Mouse (Mus musculus) limb, embryonic 14.5 days (tissue): ENCODE results near the gene Rpl34. TPM values are rescaled to one million over a fixed set of nuclear protein-coding genes. Genes with fewer than 3 reads are reported as not detected.
A peak's percentile ranks its signal among the peaks of the same experiment; 100 is the strongest.

Experiments
- ATAC-seq: fragments of 200-750 bp; cut with Nextera tagmentation; 2 replicates; pipeline ENCODE4 v1.8.0; 2017; ENCODE audit warnings: low read depth, moderate number of reproducible peaks, moderate TSS enrichment; ENCODE audit not compliant: low FRiP score
- DNase-seq: peaks from one replicate; pipeline ENCODE4 v3.0.0-alpha.2; 2015; ENCODE audit warnings: low spot score
- H3K27ac ChIP-seq: fragments of 300-500 bp; sonication (generic); replicated peaks from 2 replicates; pipeline ENCODE4 v1.5.1; 2014; ENCODE audit warnings: low read depth, mild to moderate bottlenecking, low read length, moderate library complexity, mixed read lengths
- H3K27me3 ChIP-seq: fragments of 300-500 bp; sonication (generic); 2 replicates; pipeline ENCODE4 v1.6.1; 2014; ENCODE audit warnings: low read length, mixed read lengths; ENCODE audit not compliant: control insufficient read depth, insufficient read depth
- H3K36me3 ChIP-seq: fragments of 300-500 bp; sonication (generic); 2 replicates; pipeline ENCODE4 v1.6.1; 2014; ENCODE audit warnings: mild to moderate bottlenecking, low read length, moderate library complexity, mixed read lengths; ENCODE audit not compliant: control insufficient read depth, insufficient read depth
- H3K4me1 ChIP-seq: fragments of 300-500 bp; sonication (generic); 2 replicates; pipeline ENCODE4 v1.6.1; 2014; ENCODE audit warnings: antibody characterized with exemption, low read length, mixed read lengths; ENCODE audit not compliant: control insufficient read depth, insufficient read depth
- H3K4me2 ChIP-seq: fragments of 300-500 bp; sonication (generic); replicated peaks from 2 replicates; pipeline ENCODE4 v1.6.1; 2014; ENCODE audit warnings: low read depth, mild to moderate bottlenecking, low read length, moderate library complexity; ENCODE audit not compliant: severe bottlenecking
- H3K4me3 ChIP-seq: fragments of 300-500 bp; sonication (generic); replicated peaks from 2 replicates; pipeline ENCODE4 v1.5.1; 2014; ENCODE audit warnings: low read length
- H3K9ac ChIP-seq: fragments of 300-500 bp; sonication (generic); 2 replicates; pipeline ENCODE4 v1.6.1; 2014; ENCODE audit warnings: mild to moderate bottlenecking, low read depth, low read length, moderate library complexity; ENCODE audit not compliant: severe bottlenecking
- H3K9me3 ChIP-seq: fragments of 300-500 bp; sonication (generic); 2 replicates; pipeline ENCODE4 v1.6.1; 2016; ENCODE audit warnings: low read length; ENCODE audit not compliant: control insufficient read depth
- POLR2A ChIP-seq: fragments of 200-500 bp; IDR thresholded peaks from 2 replicates; pipeline ENCODE4 v1.8.0; 2012; ENCODE audit warnings: inconsistent platforms, mild to moderate bottlenecking, moderate library complexity, borderline replicate concordance; ENCODE audit not compliant: insufficient read depth, insufficient read length; ENCODE audit errors: extremely low read depth
- WGBS: fragments of 180-500 bp; shearing (Covaris S2); extraction: QIAGEN DNeasy Blood & Tissue Kit; methylation state at CpG from one replicate; pipeline ENCODE4 v1.1.7; 2014; 5-methylcytosine and 5-hydroxymethylcytosine counted together
- polyA plus RNA-seq, 2 experiments: library from polyadenylated mRNA; depleted of rRNA in 1 of 2; stranded (reverse) in 1 of 2; unstranded in 1 of 2; fragments of >200 nt; fragmentation: Nextera tagmentation in 1 of 2; extraction: Ambion mirVana in 1 of 2; gene quantifications; 2 replicates each; pipeline versions ENCODE4 v1.2.1 to v1.2.3; 2012 to 2014

The Rpl34 gene
- 2,544 and 3,424 TPM in 2 replicates for polyA plus RNA-seq (2012; rRNA removed)
- 1,076 and 1,174 TPM in 2 replicates for polyA plus RNA-seq (2014; fragmentation: Nextera tagmentation; extraction: Ambion mirVana)

DNA sequence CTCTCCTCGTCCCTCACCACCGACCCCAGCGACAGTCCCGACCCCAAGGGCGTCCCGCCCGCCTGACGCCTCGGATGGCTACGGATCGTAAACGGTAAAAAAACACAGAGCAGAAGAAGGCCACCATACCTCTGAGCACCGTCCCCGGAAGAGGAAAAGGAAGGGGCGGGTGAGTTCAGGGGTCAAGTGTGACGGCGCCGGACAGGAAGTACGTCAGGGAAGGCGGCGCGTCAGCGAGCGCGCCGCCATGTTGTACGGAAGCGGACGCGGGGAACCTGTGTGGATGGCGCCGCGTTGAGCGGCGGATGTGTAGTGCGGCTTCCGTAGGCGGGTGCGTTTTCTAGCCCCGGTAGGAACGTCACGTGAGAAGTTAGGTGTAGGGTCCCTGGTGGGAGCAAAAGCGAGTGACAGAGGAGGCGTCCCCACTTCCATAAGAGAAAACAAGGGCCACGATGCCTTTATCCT lies at the start of gene Rpl34:
TSS of gene Rpl34 (minus strand) at position 210 of the 465 bp plus-strand sequence.
- Histone ChIP-seq H3K36me3 (peaks cover 38% of the 10 kb centered on the region), H3K27ac (peak within 1 kb of the TSS; percentile 94), H3K4me2 (peak within 1 kb of the TSS; percentile 69), H3K4me3 (peak within 1 kb of the TSS; percentile 99), H3K9me3 (no peaks in the 10 kb centered on the region), H3K9ac (peak within 1 kb of the TSS; percentile 95), H3K27me3 (no peaks in the 10 kb centered on the region), H3K4me1 (peaks cover 11% of the 10 kb centered on the region; the same call in 1 of the 2 replicates)
- peak; percentile 99 for ATAC-seq
- DNase-seq = peak; percentile 96
- peak; percentile 82; the same call in 1 of the 2 replicates for TF ChIP-seq POLR2A
- under 1% methylated on average over 45 of the region's 45 CpGs for WGBS

DNA sequence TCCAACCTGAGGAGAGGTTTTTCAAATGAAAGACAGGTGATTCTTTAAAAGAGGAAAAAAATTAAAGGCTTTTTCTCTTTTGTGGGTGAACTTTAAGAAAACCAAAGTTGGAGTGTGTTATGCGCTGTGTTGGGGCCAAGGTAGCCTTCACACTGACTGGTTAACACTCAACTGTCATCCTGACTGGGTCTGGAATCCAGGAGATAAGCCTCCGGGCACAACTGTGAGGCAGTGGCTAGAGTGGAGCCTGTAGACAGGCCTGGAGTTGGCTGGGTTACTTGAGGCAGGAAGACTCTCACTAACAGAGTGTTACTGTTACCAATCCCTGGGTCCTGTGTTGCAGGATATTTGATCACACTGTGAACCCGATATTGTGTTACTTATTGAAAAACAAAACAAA lies 38.0 kb upstream of the Rpl34 start:
- H3K9ac ChIP-seq = no peak overlapping the region
- WGBS = 82% methylated on average over 3 of the region's 3 CpGs
- no peaks in the 10 kb centered on the region for H3K36me3 ChIP-seq
- no peak for DNase-seq
- H3K4me3 ChIP-seq = no peak overlapping the region
- ATAC-seq = no peak
- H3K4me2 ChIP-seq = no peak overlapping the region
- no peak for TF ChIP-seq POLR2A
- H3K9me3 ChIP-seq = no peaks in the 10 kb centered on the region
- no peaks in the 10 kb centered on the region for H3K27me3 ChIP-seq
- H3K4me1 ChIP-seq = no peaks in the 10 kb centered on the region
- H3K27ac ChIP-seq = no peak overlapping the region

DNA sequence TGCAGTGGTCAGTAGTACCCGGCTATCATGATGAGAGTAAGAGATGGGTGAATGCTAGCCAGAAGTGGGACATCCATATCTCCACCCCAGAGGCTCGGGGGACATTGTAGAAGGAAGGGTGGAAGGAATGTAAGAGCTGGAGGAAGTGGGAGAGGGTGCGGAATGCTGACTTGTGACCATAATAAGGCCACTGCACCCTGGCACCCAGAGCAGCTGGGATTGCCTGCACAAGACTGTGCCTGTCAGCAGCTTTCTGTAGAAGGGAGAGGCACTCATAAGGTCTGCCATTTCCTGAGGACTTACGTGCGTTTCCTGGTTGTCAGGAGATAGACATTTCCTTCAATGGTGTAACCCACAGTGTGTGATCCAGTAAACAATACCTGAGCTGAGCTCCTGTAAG lies 33.9 kb upstream of the Rpl34 start:
- H3K27ac ChIP-seq = no peak overlapping the region
- H3K4me1 ChIP-seq = no peaks in the 10 kb centered on the region
- WGBS = 82% methylated on average over 5 of the region's 5 CpGs
- no peak for TF ChIP-seq POLR2A
- no peak overlapping the region for H3K4me2 ChIP-seq
- ATAC-seq (no peak), DNase-seq (no peak)
- H3K9me3 ChIP-seq = no peaks in the 10 kb centered on the region
- no peaks in the 10 kb centered on the region for H3K36me3 ChIP-seq
- H3K27me3 ChIP-seq = no peaks in the 10 kb centered on the region
- H3K4me3 ChIP-seq = no peak overlapping the region
- no peak overlapping the region for H3K9ac ChIP-seq

DNA sequence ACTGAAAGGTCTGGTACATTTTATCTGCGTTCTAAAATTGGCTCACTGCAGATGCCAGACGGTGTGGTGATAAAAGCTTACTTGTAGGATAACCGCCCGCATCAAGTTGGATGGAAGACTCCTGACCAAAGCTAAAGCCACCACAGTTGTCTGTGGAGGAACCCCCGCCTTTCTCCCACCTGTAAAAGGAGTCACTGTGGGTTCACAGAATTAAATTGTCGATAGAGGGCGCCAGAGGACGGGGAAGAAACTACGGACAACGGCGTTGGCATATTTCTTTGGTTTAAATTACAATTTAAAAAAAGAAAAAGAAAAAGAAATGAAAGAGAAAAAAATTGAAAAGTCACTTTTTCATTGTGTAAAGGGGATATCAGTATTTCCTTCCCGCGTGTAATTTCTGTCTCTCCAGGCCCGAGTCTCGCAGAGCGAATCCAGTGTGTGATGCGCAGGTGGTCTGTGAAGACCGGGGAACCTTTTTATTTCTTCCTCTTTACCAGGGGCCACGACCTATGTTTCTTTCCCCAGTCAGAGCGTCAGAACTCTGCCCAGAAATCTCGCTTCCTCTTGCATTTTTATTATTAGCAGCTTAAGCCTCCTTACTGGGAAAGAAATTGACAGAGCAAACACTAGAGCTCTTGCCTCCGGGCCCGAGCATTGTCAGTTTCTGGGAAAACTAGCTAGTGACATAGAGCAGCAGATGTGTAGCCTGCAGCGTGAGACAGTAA lies 30.7 kb upstream of the Rpl34 start:
- no peak for ATAC-seq
- peak; percentile 72 for DNase-seq
- no peak overlapping the region for H3K27ac ChIP-seq
- 40% methylated on average over 24 of the region's 24 CpGs for WGBS
- H3K9ac ChIP-seq = no peak overlapping the region
- H3K4me3 ChIP-seq = no peak overlapping the region
- no peaks in the 10 kb centered on the region for H3K9me3 ChIP-seq
- H3K27me3 ChIP-seq = no peaks in the 10 kb centered on the region
- no peak overlapping the region for H3K4me2 ChIP-seq
- TF ChIP-seq POLR2A = no peak
- peaks cover 8% of the 10 kb centered on the region for H3K4me1 ChIP-seq
- H3K36me3 ChIP-seq = no peaks in the 10 kb centered on the region

DNA sequence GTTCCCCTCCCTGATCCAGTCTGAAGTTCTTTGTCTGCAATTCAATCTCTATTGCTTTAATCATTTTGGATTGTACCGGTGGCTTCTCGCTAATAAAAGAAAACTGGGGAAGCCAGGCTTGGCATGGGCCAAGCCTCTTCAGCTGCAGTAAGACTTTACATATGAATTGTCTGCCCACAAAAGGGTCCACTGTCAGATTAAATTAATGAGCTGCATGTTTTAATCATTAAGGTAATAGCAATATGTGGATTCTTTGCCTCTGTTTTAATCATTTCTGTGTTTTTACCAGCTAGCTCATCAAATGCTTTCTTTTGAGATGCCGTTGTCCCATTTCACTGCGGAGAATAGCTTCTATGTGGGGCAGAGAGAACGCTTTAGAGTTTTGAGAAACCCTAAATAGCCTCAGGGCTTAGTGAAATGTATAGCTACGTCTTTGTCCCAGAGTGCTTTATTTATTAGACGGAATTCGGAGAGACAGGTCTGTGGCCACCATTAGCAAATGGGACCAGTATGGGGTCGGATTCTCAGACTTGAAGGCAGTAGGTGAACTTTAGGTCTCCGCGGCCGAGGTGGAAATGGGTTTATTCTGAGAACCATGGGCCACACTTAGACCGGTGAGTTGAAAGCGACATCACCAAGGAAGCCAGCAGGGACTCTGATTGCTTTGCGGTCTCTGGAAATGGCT lies 28.1 kb upstream of the Rpl34 start:
- WGBS = 54% methylated on average over 15 of the region's 15 CpGs
- ATAC-seq (no peak), DNase-seq (no peak)
- no peaks in the 10 kb centered on the region for H3K27me3 ChIP-seq
- no peak overlapping the region for H3K4me3 ChIP-seq
- no peaks in the 10 kb centered on the region for H3K9me3 ChIP-seq
- H3K9ac ChIP-seq = no peak overlapping the region
- H3K36me3 ChIP-seq = no peaks in the 10 kb centered on the region
- H3K4me2 ChIP-seq = no peak overlapping the region
- no peak overlapping the region for H3K27ac ChIP-seq
- H3K4me1 ChIP-seq = peaks cover 8% of the 10 kb centered on the region
- TF ChIP-seq POLR2A = no peak
